Mouse (Mus musculus): Measurements from ENCODE around the gene Gm2035. TPM values are rescaled to one million over a fixed set of nuclear protein-coding genes. Genes with fewer than 3 reads are reported as not detected.
"Not testable (repeated sequence)": the region's sequence is repeated elsewhere in the genome, so short reads cannot be mapped to it uniquely, and the experiment has no call there.

The Gm2035 gene
- not detected for total RNA-seq (2021)

- DNase-seq; intact Hi-C loops (cut with DNase I): not testable (repeated sequence)
Observed at GRCm38 (mm10) chr12:87919721-87920120, at the start of gene Gm2035. TSS of gene Gm2035 (minus strand) at chr12:87919857.

- intact Hi-C loops (cut with DNase I); DNase-seq: not testable (repeated sequence)
Observed at GRCm38 (mm10) chr12:87953780-87954179, 34.1 kb upstream of the Gm2035 start, which contains the start of gene Gm2042. TSS of gene Gm2042 (plus strand) at chr12:87954080.

DNA sequence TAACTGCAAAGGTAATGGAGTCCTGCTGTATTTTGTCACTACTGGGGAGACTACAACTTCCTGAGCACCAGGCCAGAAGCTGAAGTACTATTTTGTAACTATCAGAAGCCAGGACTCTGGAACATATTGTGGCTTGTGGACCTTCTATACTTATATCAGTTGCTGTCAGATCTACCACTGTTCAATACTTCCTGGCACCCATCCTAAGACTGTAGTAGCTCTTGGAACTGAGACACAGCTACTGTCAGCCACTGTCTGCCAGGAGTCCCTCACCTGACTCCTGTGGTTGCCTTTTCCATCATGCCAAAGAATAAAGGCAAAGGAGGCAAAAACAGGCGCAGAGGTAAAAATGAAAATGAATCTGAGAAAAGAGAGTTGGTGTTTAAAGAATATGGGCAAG is 24.6 kb downstream of the Gm2035 start, which contains the start of gene Gm2022:
Gene Gm2022 (plus strand): TSS at position 301 of the 400 bp plus-strand sequence.
- intact Hi-C loops (cut with DNase I): loop anchor here (10.0 kb wide), 1 partner anchor 360 kb away; the partner anchor contains the start of gene Gm8332
- not testable (repeated sequence) for DNase-seq

- DNase-seq; intact Hi-C loops (cut with DNase I): not testable (repeated sequence)
Observed at GRCm38 (mm10) chr12:87873772-87874171, 45.9 kb downstream of the Gm2035 start, which contains the start of gene Gm2016. TSS of gene Gm2016 (plus strand) at chr12:87874072.

Other genes with a start within 250 kb of the Gm2035 start
- not detected for gene Gm21319, start 144.1 kb downstream of the Gm2035 start, total RNA-seq (2021)
- not detected for gene Gm21936, start 124.3 kb downstream of the Gm2035 start, total RNA-seq (2021)
- not detected for gene BB287469, start 103.3 kb downstream of the Gm2035 start, total RNA-seq (2021)
- gene Gm2001, start 77.5 kb downstream of the Gm2035 start, total RNA-seq (2021): not detected
- not detected for gene Gm2016, start 45.8 kb downstream of the Gm2035 start, total RNA-seq (2021)
- not detected for gene Gm2022, start 24.5 kb downstream of the Gm2035 start, total RNA-seq (2021)
- gene Gm2042, start 34.2 kb upstream of the Gm2035 start, total RNA-seq (2021): not detected
- gene Gm2075, start 92.0 kb upstream of the Gm2035 start, total RNA-seq (2021): not detected
- gene Gm6803, start 98.9 kb upstream of the Gm2035 start, total RNA-seq (2021): not detected
- not detected for gene Gm2056, start 107.1 kb upstream of the Gm2035 start, total RNA-seq (2021)
- not detected for gene Gm16368, start 163.8 kb upstream of the Gm2035 start, total RNA-seq (2021)

All from left cerebral cortex, postnatal 4 days (tissue).